Mouse (Mus musculus) MEL (cell line): ENCODE data around the gene Snw1. TPM values are rescaled to one million over a fixed set of nuclear protein-coding genes. Genes with fewer than 3 reads are reported as not detected.

Experiments
- DNase-seq: peaks from one replicate; pipeline ENCODE4 v3.0.0; 2011; ENCODE audit warnings: low read depth, low spot score
- H3K27ac ChIP-seq: 2 replicates; pipeline ENCODE4 v1.5.1; 2012; ENCODE audit warnings: low read depth, mild to moderate bottlenecking, control low read depth, low read length, moderate library complexity; ENCODE audit not compliant: control insufficient read depth
- H3K27me3 ChIP-seq, 2 experiments: fragments of 150-350 bp in 1 of 2; sonication (generic) in 1 of 2; 2 replicates each; pipeline ENCODE4 v1.6.1; 2012; ENCODE audit warnings: low read length in 2 of 2, mild to moderate bottlenecking in 2 of 2, improper control_type of control experiment in 1 of 2, moderate library complexity in 1 of 2; ENCODE audit not compliant: insufficient read depth in 2 of 2, control insufficient read depth in 1 of 2
- H3K36me3 ChIP-seq, 2 experiments: 2 replicates each; pipeline ENCODE4 v1.6.1; 2012 to 2014; ENCODE audit warnings: low read length in 2 of 2, improper control_type of control experiment in 1 of 2, inconsistent platforms in 1 of 2, mild to moderate bottlenecking in 1 of 2; ENCODE audit not compliant: insufficient read depth in 2 of 2, control insufficient read depth in 1 of 2
- H3K4me1 ChIP-seq, 2 experiments: fragments of 150-350 bp in 1 of 2; sonication (generic) in 1 of 2; 2 replicates each; pipeline ENCODE4 v1.6.1; 2012; ENCODE audit warnings: low read length in 2 of 2, improper control_type of control experiment in 1 of 2, mild to moderate bottlenecking in 1 of 2; ENCODE audit not compliant: insufficient read depth in 2 of 2, control insufficient read depth in 1 of 2
- H3K4me3 ChIP-seq, 2 experiments: fragments of 150-350 bp in 1 of 2; sonication (generic) in 1 of 2; 2 replicates each; pipeline ENCODE4 v1.5.1; 2012; ENCODE audit warnings: low read depth in 2 of 2, low read length in 2 of 2, mild to moderate bottlenecking in 2 of 2, moderate library complexity in 2 of 2, control low read depth in 1 of 2, improper control_type of control experiment in 1 of 2; ENCODE audit not compliant: control insufficient read depth in 1 of 2, insufficient read depth in 1 of 2
- H3K79me2 ChIP-seq: 2 replicates; pipeline ENCODE4 v1.6.1; 2012; ENCODE audit warnings: mild to moderate bottlenecking, low read length, moderate library complexity; ENCODE audit not compliant: control insufficient read depth, poor library complexity, insufficient read depth
- H3K9ac ChIP-seq: 2 replicates; pipeline ENCODE4 v1.6.1; 2012; ENCODE audit warnings: low read depth, mild to moderate bottlenecking, control low read depth, low read length, moderate library complexity; ENCODE audit not compliant: control insufficient read depth, poor library complexity, severe bottlenecking
- H3K9me3 ChIP-seq: fragments of 150-350 bp; sonication (generic); replicated peaks from 2 replicates; pipeline ENCODE4 v1.6.1; 2012; ENCODE audit warnings: mild to moderate bottlenecking, low read length, improper control_type of control experiment, moderate library complexity; ENCODE audit not compliant: insufficient read depth
- BHLHE40 ChIP-seq: IDR thresholded peaks from 2 replicates; pipeline ENCODE4 v1.6.1; 2012; ENCODE audit warnings: low read depth, mild to moderate bottlenecking, inconsistent platforms, low read length, improper control_type of control experiment, borderline replicate concordance
- CHD1 ChIP-seq: IDR thresholded peaks from 2 replicates; pipeline ENCODE4 v1.6.1; 2012; ENCODE audit warnings: low read depth, mild to moderate bottlenecking, inconsistent platforms, low read length, improper control_type of control experiment
- CTCF ChIP-seq, 3 experiments: IDR thresholded peaks in 2 of 3; conservative IDR thresholded peaks in 1 of 3; 2 replicates each; pipeline ENCODE4 v1.5.1; 2011 to 2012; ENCODE audit warnings: low read length in 3 of 3, low read depth in 2 of 3, mild to moderate bottlenecking in 2 of 3, improper control_type of control experiment in 1 of 3, inconsistent platforms in 1 of 3, mixed read lengths in 1 of 3, moderate library complexity in 1 of 3; ENCODE audit not compliant: control insufficient read depth in 1 of 3, insufficient read depth in 1 of 3, poor library complexity in 1 of 3, severe bottlenecking in 1 of 3
- E2F4 ChIP-seq: IDR thresholded peaks from 2 replicates; pipeline ENCODE4 v1.6.1; 2011; ENCODE audit warnings: low read depth, low read length, improper control_type of control experiment, borderline replicate concordance
- ELF1 ChIP-seq: IDR thresholded peaks from 2 replicates; pipeline ENCODE4 v1.6.1; 2014; ENCODE audit warnings: low read depth, mild to moderate bottlenecking, inconsistent platforms, low read length, improper control_type of control experiment, moderate library complexity
- EP300 ChIP-seq, 2 experiments: IDR thresholded peaks; 2 replicates each; pipeline ENCODE4 v1.6.1; 2011; ENCODE audit warnings: improper control_type of control experiment in 2 of 2, low read length in 2 of 2, low read depth in 1 of 2, mild to moderate bottlenecking in 1 of 2
- ETS1 ChIP-seq: IDR thresholded peaks from 2 replicates; pipeline ENCODE4 v1.6.1; 2012; ENCODE audit warnings: low read depth, mild to moderate bottlenecking, inconsistent platforms, low read length, improper control_type of control experiment, moderate library complexity
- GABPA ChIP-seq: IDR thresholded peaks from 2 replicates; pipeline ENCODE4 v1.6.1; 2012; ENCODE audit warnings: low read depth, mild to moderate bottlenecking, inconsistent platforms, low read length, improper control_type of control experiment, moderate library complexity
- GATA1 ChIP-seq: IDR thresholded peaks from 2 replicates; pipeline ENCODE4 v1.6.1; 2011; ENCODE audit warnings: low read depth, low read length, improper control_type of control experiment
- HCFC1 ChIP-seq: IDR thresholded peaks from 2 replicates; pipeline ENCODE4 v1.6.1; 2012; ENCODE audit warnings: low read depth, mild to moderate bottlenecking, inconsistent platforms, low read length, improper control_type of control experiment, moderate library complexity
- JUND ChIP-seq: IDR thresholded peaks from 2 replicates; pipeline ENCODE4 v1.6.1; 2011; ENCODE audit warnings: low read depth, mild to moderate bottlenecking, improper control_type of control experiment, low read length
- MAFK ChIP-seq: IDR thresholded peaks from 2 replicates; pipeline ENCODE4 v1.6.1; 2011; ENCODE audit warnings: low read depth, mild to moderate bottlenecking, low read length, improper control_type of control experiment, borderline replicate concordance
- MAZ ChIP-seq: IDR thresholded peaks from 2 replicates; pipeline ENCODE4 v1.6.1; 2012; ENCODE audit warnings: low read depth, mild to moderate bottlenecking, inconsistent platforms, low read length, improper control_type of control experiment
- MEF2A ChIP-seq: IDR thresholded peaks from 2 replicates; pipeline ENCODE4 v1.6.1; 2014; ENCODE audit warnings: low read depth, mild to moderate bottlenecking, inconsistent platforms, low read length, improper control_type of control experiment; ENCODE audit not compliant: poor library complexity, insufficient replicate concordance, severe bottlenecking; ENCODE audit errors: extremely low read depth
- MXI1 ChIP-seq: IDR thresholded peaks from 2 replicates; pipeline ENCODE4 v1.6.1; 2011; ENCODE audit warnings: mild to moderate bottlenecking, low read depth, low read length, improper control_type of control experiment
- MYB ChIP-seq: IDR thresholded peaks from 2 replicates; pipeline ENCODE4 v1.6.1; 2011; ENCODE audit warnings: mild to moderate bottlenecking, low read depth, low read length, improper control_type of control experiment
- MYC ChIP-seq: IDR thresholded peaks from 2 replicates; pipeline ENCODE4 v1.6.1; 2011; ENCODE audit warnings: low read depth, mild to moderate bottlenecking, low read length, improper control_type of control experiment, moderate library complexity
- NELFE ChIP-seq: IDR thresholded peaks from 2 replicates; pipeline ENCODE4 v1.6.1; 2011; ENCODE audit warnings: low read depth, low read length, improper control_type of control experiment
- NRF1 ChIP-seq: IDR thresholded peaks from 2 replicates; pipeline ENCODE4 v1.6.1; 2014; ENCODE audit warnings: low read depth, mild to moderate bottlenecking, inconsistent platforms, low read length, improper control_type of control experiment, moderate library complexity; ENCODE audit not compliant: poor library complexity, insufficient read depth, severe bottlenecking
- POLR2A ChIP-seq, 2 experiments: IDR thresholded peaks; 2 replicates each; pipeline ENCODE4 v1.6.1; 2011 to 2012; ENCODE audit warnings: low read length in 2 of 2, mild to moderate bottlenecking in 2 of 2, control low read depth in 1 of 2, improper control_type of control experiment in 1 of 2, low read depth in 1 of 2, moderate library complexity in 1 of 2; ENCODE audit not compliant: control insufficient read depth in 1 of 2, insufficient read depth in 1 of 2, poor library complexity in 1 of 2
- POLR2AphosphoS2 ChIP-seq: IDR thresholded peaks from 2 replicates; pipeline ENCODE4 v1.6.1; 2011; ENCODE audit warnings: low read length, improper control_type of control experiment
- RCOR1 ChIP-seq: IDR thresholded peaks from 2 replicates; pipeline ENCODE4 v1.6.1; 2012; ENCODE audit warnings: low read depth, mild to moderate bottlenecking, inconsistent platforms, low read length, improper control_type of control experiment
- SIN3A ChIP-seq: IDR thresholded peaks from 2 replicates; pipeline ENCODE4 v1.6.1; 2012; ENCODE audit warnings: low read length, improper control_type of control experiment, inconsistent platforms
- TAL1 ChIP-seq: IDR thresholded peaks from 2 replicates; pipeline ENCODE4 v1.6.1; 2012; ENCODE audit warnings: mild to moderate bottlenecking, inconsistent platforms, low read length, moderate library complexity, mixed read lengths
- TBP ChIP-seq: IDR thresholded peaks from 2 replicates; pipeline ENCODE4 v1.8.0; 2011; ENCODE audit warnings: low read depth, low read length, improper control_type of control experiment
- TCF12 ChIP-seq: IDR thresholded peaks from 2 replicates; pipeline ENCODE4 v1.6.1; 2014; ENCODE audit warnings: low read depth, mild to moderate bottlenecking, inconsistent platforms, low read length, improper control_type of control experiment, moderate library complexity
- USF1 ChIP-seq: IDR thresholded peaks from 2 replicates; pipeline ENCODE4 v1.6.1; 2014; ENCODE audit warnings: low read depth, mild to moderate bottlenecking, inconsistent platforms, low read length, improper control_type of control experiment, moderate library complexity
- USF2 ChIP-seq, 2 experiments: IDR thresholded peaks; 2 replicates each; pipeline ENCODE4 v1.6.1; 2011 to 2012; ENCODE audit warnings: improper control_type of control experiment in 2 of 2, low read length in 2 of 2, borderline replicate concordance in 1 of 2, inconsistent platforms in 1 of 2, low read depth in 1 of 2, mild to moderate bottlenecking in 1 of 2; ENCODE audit not compliant: insufficient read depth in 1 of 2
- ZKSCAN1 ChIP-seq: IDR thresholded peaks from 2 replicates; pipeline ENCODE4 v1.6.1; 2012; ENCODE audit warnings: low read depth, mild to moderate bottlenecking, inconsistent platforms, low read length, improper control_type of control experiment, moderate library complexity
- polyA plus RNA-seq, 2 experiments: library from polyadenylated mRNA; stranded (reverse) in 1 of 2; unstranded in 1 of 2; fragments of >175 nt in 1 of 2; fragments of >200 nt in 1 of 2; gene quantifications; 2 replicates each; pipeline versions ENCODE4 v1.2.1 to v1.2.4; 2012; ENCODE audit warnings: low replicate concordance in 2 of 2, low read depth in 1 of 2; ENCODE audit not compliant: insufficient read length in 2 of 2, insufficient read depth in 1 of 2, missing spikeins in 1 of 2
- total RNA-seq: library from RNA; depleted of rRNA; stranded (reverse); fragments of 300-350 nt; gene quantifications from 2 replicates; pipeline ENCODE4 v1.2.3, GENCODE M21; 2012

Gene Snw1
- total and polyA plus RNA-seq, 3 experiments = 40.8 to 108 (median 92.1) TPM

DNA sequence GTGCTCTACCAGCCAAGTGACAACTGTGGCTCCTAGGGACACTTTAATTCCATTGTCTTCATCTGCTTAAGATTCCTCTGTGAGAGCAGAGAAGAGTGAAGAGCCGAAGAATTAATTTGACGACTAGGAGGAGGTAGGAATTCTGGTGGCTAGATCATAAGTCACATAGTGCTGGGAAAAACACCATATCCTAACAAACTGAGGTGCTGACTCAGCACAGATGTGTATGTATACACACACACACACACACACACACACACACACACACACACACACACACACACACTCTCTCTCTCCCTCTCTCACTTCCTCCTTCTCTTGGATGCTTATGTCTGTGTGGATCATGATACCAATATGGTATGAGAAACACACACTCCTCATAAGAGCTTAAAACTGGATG, 43.8 kb downstream of the Snw1 start:
- no peak for DNase-seq
- Histone ChIP-seq H3K27me3 (no peaks in the 10 kb centered on the region), H3K4me1 (peaks cover 0 to 3% of the 10 kb centered on the region in 2 experiments; a peak in 2 of 4 replicates)

GRCm38 (mm10) chr12:87426354-87427031, 45.6 kb downstream of the Snw1 start:
- no peak overlapping the region for H3K4me3 ChIP-seq
- no peak for DNase-seq
- H3K27ac ChIP-seq = no peak overlapping the region
- no peaks in the 10 kb centered on the region for H3K9me3 ChIP-seq
- H3K27me3 ChIP-seq = no peaks in the 10 kb centered on the region
- H3K4me1 ChIP-seq = peaks cover 0 to 5% of the 10 kb centered on the region in 2 experiments; a peak in 2 of 4 replicates
- no peak overlapping the region for H3K9ac ChIP-seq
- H3K36me3 ChIP-seq = peaks cover 10 to 41% of the 10 kb centered on the region in 2 experiments
- no peaks in the 10 kb centered on the region for H3K79me2 ChIP-seq
- TF ChIP-seq NRF1 (no peak), TAL1 (no peak), EP300 (IDR thresholded peaks at IDR 0.05; ENCODE audit: low read depth in 1 of 2, low read length in 2 of 2) (no peak), POLR2A (IDR thresholded peaks at IDR 0.05; ENCODE audit: control insufficient read depth in 1 of 2, insufficient read depth in 1 of 2, low read depth in 1 of 2, low read length in 2 of 2, poor library complexity in 1 of 2) (peak in 1 of 2 experiments; percentile 32; a peak in 1 of 4 replicates), MEF2A (no peak), GATA1 (peak; percentile 69), TBP (no peak), MYB (no peak), SIN3A (no peak), NELFE (no peak), USF2 (IDR thresholded peaks at IDR 0.05; ENCODE audit: borderline replicate concordance in 1 of 2, insufficient read depth in 1 of 2, low read depth in 1 of 2, low read length in 2 of 2) (no peak), RCOR1 (peak; percentile 76), USF1 (peak; percentile 27; the same call in 1 of the 2 replicates), TCF12 (peak; percentile 30; the same call in 1 of the 2 replicates), CHD1 (no peak), MXI1 (no peak), GABPA (no peak), E2F4 (no peak), ETS1 (no peak), MAZ (no peak), ZKSCAN1 (no peak), JUND (no peak), POLR2AphosphoS2 (peak; percentile 63), ELF1 (no peak), HCFC1 (no peak)

More for the DNA sequence above, 43.8 kb downstream of the Snw1 start:
- Histone ChIP-seq H3K36me3 (peaks cover 25 to 41% of the 10 kb centered on the region in 2 experiments), H3K27ac (no peak overlapping the region), H3K9ac (no peak overlapping the region), H3K4me3 (no peak overlapping the region), H3K79me2 (no peaks in the 10 kb centered on the region; the same call in 1 of the 2 replicates), H3K9me3 (no peaks in the 10 kb centered on the region)
- TF ChIP-seq MAFK (peak; percentile 72; the same call in 1 of the 2 replicates), GABPA (no peak), CTCF (IDR thresholded peaks at IDR 0.05 in 2 of 3, conservative IDR thresholded peaks at IDR 0.05 in 1 of 3; ENCODE audit: control insufficient read depth in 1 of 3, insufficient read depth in 1 of 3, low read depth in 2 of 3, low read length in 3 of 3, poor library complexity in 1 of 3, severe bottlenecking in 1 of 3) (no peak), MYB (no peak), BHLHE40 (no peak), SIN3A (no peak), NRF1 (no peak), POLR2A (IDR thresholded peaks at IDR 0.05; ENCODE audit: control insufficient read depth in 1 of 2, insufficient read depth in 1 of 2, low read depth in 1 of 2, low read length in 2 of 2, poor library complexity in 1 of 2) (peak in 1 of 2 experiments; percentile 7; a peak in 1 of 4 replicates), NELFE (no peak), USF2 (IDR thresholded peaks at IDR 0.05; ENCODE audit: borderline replicate concordance in 1 of 2, insufficient read depth in 1 of 2, low read depth in 1 of 2, low read length in 2 of 2) (no peak), TCF12 (no peak), MYC (no peak)
